Mouse (Mus musculus): Measurements from ENCODE around the gene Arhgap15.

DNA sequence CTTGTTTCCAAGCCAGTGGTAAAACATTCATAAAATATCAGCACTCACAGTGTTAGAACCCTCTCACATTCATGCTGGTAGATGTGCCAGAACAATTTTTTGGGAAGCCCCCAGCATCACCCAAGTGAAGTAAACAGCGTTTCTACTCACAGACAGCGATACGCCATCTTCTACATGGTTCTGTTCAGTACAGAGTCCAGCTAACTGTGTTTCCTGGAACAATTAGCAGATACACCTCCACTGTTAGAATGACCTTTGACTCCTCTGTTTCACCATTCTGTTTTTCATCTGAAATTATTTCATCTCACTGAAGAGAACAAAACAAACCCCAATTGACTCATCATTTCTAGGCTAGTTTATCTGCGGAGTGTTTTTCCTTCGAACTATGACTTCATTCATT, 394.0 kb downstream of the Arhgap15 start:
- TF ChIP-seq CTCF (IDR thresholded peaks at IDR 0.05; ENCODE audit: low read depth, low read length): no peak
- TF ChIP-seq TAL1 (conservative IDR thresholded peaks at IDR 0.05; ENCODE audit: low read depth, low read length): no peak
- no peak for TF ChIP-seq GATA1 (IDR thresholded peaks at IDR 0.05; ENCODE audit: borderline replicate concordance, low read length)
- no peak for TF ChIP-seq POLR2AphosphoS5 (IDR thresholded peaks at IDR 0.05; ENCODE audit: insufficient replicate concordance, low read depth, low read length)
- TF ChIP-seq GATA2 (IDR thresholded peaks at IDR 0.05; ENCODE audit: borderline replicate concordance, low read depth, low read length): no peak

Measured in G1E (cell line).